Mouse (Mus musculus) stomach, embryonic 14.5 days (tissue): ENCODE data around the gene Yipf3. TPM values are rescaled to one million over a fixed set of nuclear protein-coding genes. Genes with fewer than 3 reads are reported as not detected.

Experiments
- ATAC-seq: fragments of 200-750 bp; cut with Nextera tagmentation; 2 replicates; pipeline ENCODE4 v1.8.0; 2017; ENCODE audit warnings: low read depth, moderate TSS enrichment; ENCODE audit not compliant: insufficient number of reproducible peaks, insufficient read depth, low FRiP score
- H3K27ac ChIP-seq: fragments of 300-500 bp; sonication (generic); 2 replicates; pipeline ENCODE4 v1.5.1; 2014; ENCODE audit warnings: mild to moderate bottlenecking, low read length, moderate library complexity, mixed read lengths
- H3K27me3 ChIP-seq: fragments of 300-500 bp; sonication (generic); 2 replicates; pipeline ENCODE4 v1.6.1; 2014; ENCODE audit warnings: low read length, control low read depth, mixed read lengths; ENCODE audit not compliant: control insufficient read depth, insufficient read depth
- H3K36me3 ChIP-seq: fragments of 300-500 bp; sonication (generic); 2 replicates; pipeline ENCODE4 v1.6.1; 2014; ENCODE audit warnings: mild to moderate bottlenecking, control low read depth, low read length, moderate library complexity, mixed read lengths; ENCODE audit not compliant: control insufficient read depth, insufficient read depth
- H3K4me1 ChIP-seq: fragments of 300-500 bp; sonication (generic); 2 replicates; pipeline ENCODE4 v1.6.1; 2014; ENCODE audit warnings: low read length, control low read depth, mixed read lengths; ENCODE audit not compliant: control insufficient read depth, insufficient read depth
- H3K4me2 ChIP-seq: fragments of 300-500 bp; sonication (generic); replicated peaks from 2 replicates; pipeline ENCODE4 v1.6.1; 2014; ENCODE audit warnings: low read depth, low read length, control low read depth
- H3K4me3 ChIP-seq: fragments of 300-500 bp; sonication (generic); 2 replicates; pipeline ENCODE4 v1.5.1; 2014; ENCODE audit warnings: low read depth, low read length, control low read depth
- H3K9ac ChIP-seq: fragments of 300-500 bp; sonication (generic); replicated peaks from 2 replicates; pipeline ENCODE4 v1.6.1; 2014; ENCODE audit warnings: low read depth, mild to moderate bottlenecking, control low read depth, low read length, moderate library complexity, mixed read lengths
- H3K9me3 ChIP-seq: fragments of 300-500 bp; sonication (generic); 2 replicates; pipeline ENCODE4 v1.6.1; 2016; ENCODE audit warnings: low read depth, low read length, control low read depth; ENCODE audit not compliant: control insufficient read depth
- WGBS: fragments of 180-500 bp; shearing (Covaris S2); extraction: QIAGEN DNeasy Blood & Tissue Kit; methylation state at CpG from one replicate; pipeline ENCODE4 v1.1.7; 2014; 5-methylcytosine and 5-hydroxymethylcytosine counted together
- microRNA counts: library from miRNA; unstranded; fragments of <30 nt; microRNA quantifications from one replicate; lab custom pipeline; 2016
- microRNA-seq: library from miRNA; unstranded; fragments of <30 nt; microRNA quantifications from one replicate; pipeline ENCODE4, GENCODE M21; 2016
- polyA plus RNA-seq: library from polyadenylated mRNA; unstranded; fragments of >200 nt; fragmentation: Nextera tagmentation; extraction: Ambion mirVana; gene quantifications from 2 replicates; pipeline ENCODE4 v1.2.1, GENCODE M21; 2014

The Yipf3 gene
- polyA plus RNA-seq, 1 experiment from 2014 or later, result 104 TPM

- WGBS, result under 1% methylated on average over 48 of the region's 48 CpGs
- Histone ChIP-seq H3K9me3 (no peaks in the 10 kb centered on the region), H3K36me3 (no peaks in the 10 kb centered on the region)
These were observed 50.5 kb downstream of the Yipf3 start for GRCm38 (mm10) chr17:46298220-46298913.

GRCm38 (mm10) chr17:46301892-46302291 is 54.0 kb downstream of the Yipf3 start:
- H3K9me3 ChIP-seq, result no peaks in the 10 kb centered on the region
- peaks cover 4% of the 10 kb centered on the region for H3K27me3 ChIP-seq
- no peaks in the 10 kb centered on the region for H3K36me3 ChIP-seq
- no peak for ATAC-seq
- WGBS, result 75% methylated on average over 12 of the region's 12 CpGs
- H3K9ac ChIP-seq, result no peak overlapping the region
- H3K4me1 ChIP-seq, result peaks cover 5% of the 10 kb centered on the region; the same call in 1 of the 2 replicates
- no peak overlapping the region for H3K4me3 ChIP-seq
- H3K27ac ChIP-seq, result no peak overlapping the region
- no peak overlapping the region for H3K4me2 ChIP-seq

More at GRCm38 (mm10) chr17:46298220-46298913, 50.5 kb downstream of the Yipf3 start:
- no peak overlapping the region for H3K27ac ChIP-seq
- H3K4me1 ChIP-seq, result peaks cover 5% of the 10 kb centered on the region; the same call in 1 of the 2 replicates
- H3K4me2 ChIP-seq, result peak overlapping the region; percentile 100
- peak overlapping the region; percentile 40; the same call in 1 of the 2 replicates for H3K9ac ChIP-seq
- ATAC-seq, result peak; percentile 79
- peaks cover 22% of the 10 kb centered on the region for H3K27me3 ChIP-seq
- peak overlapping the region; percentile 63 for H3K4me3 ChIP-seq

MicroRNAs encoded within 50 kb of the gene (microRNA counts, 519-probe panel; counts per million panel counts)
- microRNA mmu-miR-693-3p (lab: Ali Mortazavi, UCI) (not detected), microRNA mmu-miR-693-5p (lab: Ali Mortazavi, UCI) (not detected)

Small RNAs within 50 kb of the gene (microRNA-seq; reads per million reads assigned to microRNA genes)
- not detected for gene Mir693

Other genes with a start within 250 kb of the Yipf3 start
- 6.8 and 8.1 TPM in 2 replicates for gene Vegfa, start 215.7 kb upstream of the Yipf3 start, polyA plus RNA-seq
- 132 and 141 TPM in 2 replicates for gene Mrps18a, start 137.1 kb upstream of the Yipf3 start, polyA plus RNA-seq
- 13.1 and 15.8 TPM in 2 replicates for gene Rsph9, start 103.9 kb upstream of the Yipf3 start, polyA plus RNA-seq
- 32.2 and 35.3 TPM in 2 replicates for gene Mad2l1bp, start 94.5 kb upstream of the Yipf3 start, polyA plus RNA-seq
- gene Gtpbp2, start 87.0 kb upstream of the Yipf3 start, polyA plus RNA-seq, result 33.0 and 36.3 TPM in 2 replicates
- gene Polh, start 45.4 kb upstream of the Yipf3 start, polyA plus RNA-seq, result 14.3 and 14.7 TPM in 2 replicates
- 47.9 and 48.4 TPM in 2 replicates for gene Xpo5, start 45.3 kb upstream of the Yipf3 start, polyA plus RNA-seq
- 86.8 and 87.9 TPM in 2 replicates for gene Polr1c, start within 50 bp of the Yipf3 start, polyA plus RNA-seq
- 0.55 and 0.85 TPM in 2 replicates for gene Lrrc73, start 5.5 kb downstream of the Yipf3 start, polyA plus RNA-seq
- 46.4 and 48.8 TPM in 2 replicates for gene Tjap1, start 34.9 kb downstream of the Yipf3 start, polyA plus RNA-seq
- gene Dlk2, start 49.3 kb downstream of the Yipf3 start, polyA plus RNA-seq, result 2.8 and 3.9 TPM in 2 replicates
- 4.6 and 4.9 TPM in 2 replicates for gene Abcc10, start 80.3 kb downstream of the Yipf3 start, polyA plus RNA-seq
- gene Zfp318, start 135.7 kb downstream of the Yipf3 start, polyA plus RNA-seq, result 12.7 and 16.5 TPM in 2 replicates
- gene Crip3, start 180.8 kb downstream of the Yipf3 start, polyA plus RNA-seq, result 1.3 and 1.7 TPM in 2 replicates
- not detected in 2 replicates for gene Slc22a7, start 190.4 kb downstream of the Yipf3 start, polyA plus RNA-seq
- 0.25 and 0.27 TPM in 2 replicates for gene Ttbk1, start 239.6 kb downstream of the Yipf3 start, polyA plus RNA-seq
- gene Dnph1, start 248.6 kb downstream of the Yipf3 start, polyA plus RNA-seq, result 56.3 and 65.5 TPM in 2 replicates